Mouse (Mus musculus) cerebellum, adult 2 months (tissue): Measurements from ENCODE around the gene Rbm33. TPM values are rescaled to one million over a fixed set of nuclear protein-coding genes. Genes with fewer than 3 reads are reported as not detected.

ENCODE experiments used
- DNase-seq, 2 experiments: peaks; one replicate each; pipeline ENCODE4 v3.0.0; 2021
- H3K27ac ChIP-seq: fragments of 200-500 bp; 2 replicates; pipeline ENCODE4 v1.5.1; 2012; ENCODE audit warnings: low read length, control low read depth, inconsistent platforms; ENCODE audit not compliant: insufficient read depth
- H3K27me3 ChIP-seq: fragments of 200-500 bp; 2 replicates; pipeline ENCODE4 v1.6.1; 2012; ENCODE audit warnings: inconsistent platforms, mild to moderate bottlenecking, low read length, moderate library complexity; ENCODE audit not compliant: control insufficient read depth, insufficient read depth
- H3K4me1 ChIP-seq: fragments of 200-500 bp; 2 replicates; pipeline ENCODE4 v1.6.1; 2011; ENCODE audit warnings: low read length; ENCODE audit not compliant: control insufficient read depth, insufficient read depth
- H3K4me3 ChIP-seq: fragments of 200-500 bp; replicated peaks from 2 replicates; pipeline ENCODE3; 2011; ENCODE audit warnings: mild to moderate bottlenecking, low read depth, low read length, control low read depth; ENCODE audit not compliant: insufficient read depth
- CTCF ChIP-seq: fragments of 200-500 bp; IDR thresholded peaks from 2 replicates; pipeline ENCODE4 v1.5.1; 2011; ENCODE audit warnings: low read depth, mild to moderate bottlenecking, control low read depth, low read length, moderate library complexity, borderline replicate concordance; ENCODE audit not compliant: insufficient read depth
- POLR2A ChIP-seq: fragments of 200-500 bp; IDR thresholded peaks from 2 replicates; pipeline ENCODE4 v1.6.1; 2011; ENCODE audit warnings: low read length, control low read depth, borderline replicate concordance; ENCODE audit not compliant: insufficient read depth
- WGBS: fragments of 180-500 bp; shearing (Covaris S2); methylation state at CpG from one replicate; pipeline ENCODE4 v1.1.7; 2018; 5-methylcytosine and 5-hydroxymethylcytosine counted together
- polyA plus RNA-seq: library from polyadenylated mRNA; depleted of rRNA; stranded (reverse); fragments of >200 nt; gene quantifications from 2 replicates; pipeline ENCODE4 v1.2.3, GENCODE M21; 2012

Gene Rbm33
- polyA plus RNA-seq, 1 experiment = 52.4 TPM

GRCm38 (mm10) chr5:28329024-28329806, 12.3 kb downstream of the Rbm33 start:
- no peak overlapping the region for H3K4me3 ChIP-seq
- peaks cover 12% of the 10 kb centered on the region for H3K4me1 ChIP-seq
- no peak for TF ChIP-seq POLR2A
- TF ChIP-seq CTCF = peak; percentile 85
- H3K27me3 ChIP-seq = no peaks in the 10 kb centered on the region
- H3K27ac ChIP-seq = no peak overlapping the region
- peak; percentile 55 to 66 for DNase-seq
- 57% methylated on average over 7 of the region's 7 CpGs for WGBS

- no peak overlapping the region for H3K4me3 ChIP-seq
- TF ChIP-seq POLR2A (no peak), CTCF (no peak)
- no peak overlapping the region for H3K27ac ChIP-seq
- peaks cover 7% of the 10 kb centered on the region for H3K4me1 ChIP-seq
- WGBS = 49% methylated on average over 2 of the region's 2 CpGs
- H3K27me3 ChIP-seq = no peaks in the 10 kb centered on the region
- DNase-seq = peak in 1 of 2 experiments; percentile 40
Measured at GRCm38 (mm10) chr5:28333731-28334130, 16.8 kb downstream of the Rbm33 start.

- Histone ChIP-seq H3K27ac (no peak overlapping the region), H3K27me3 (no peaks in the 10 kb centered on the region), H3K4me1 (peaks cover 2% of the 10 kb centered on the region; the same call in 1 of the 2 replicates), H3K4me3 (no peak overlapping the region)
- TF ChIP-seq CTCF = no peak
- TF ChIP-seq POLR2A = no peak
- no peak for DNase-seq
Measured at GRCm38 (mm10) chr5:28351857-28352513, 35.1 kb downstream of the Rbm33 start.

GRCm38 (mm10) chr5:28355614-28356013, 38.7 kb downstream of the Rbm33 start:
- no peaks in the 10 kb centered on the region; the same call in 1 of the 2 replicates for H3K4me1 ChIP-seq
- no peak overlapping the region for H3K4me3 ChIP-seq
- no peaks in the 10 kb centered on the region for H3K27me3 ChIP-seq
- TF ChIP-seq POLR2A = no peak
- no peak for TF ChIP-seq CTCF
- DNase-seq = no peak
- H3K27ac ChIP-seq = no peak overlapping the region

- DNase-seq = no peak
- Histone ChIP-seq H3K27ac (no peak overlapping the region), H3K4me1 (no peaks in the 10 kb centered on the region; the same call in 1 of the 2 replicates), H3K27me3 (no peaks in the 10 kb centered on the region), H3K4me3 (no peak overlapping the region)
- WGBS = 65% methylated on average over 2 of the region's 2 CpGs
- no peak for TF ChIP-seq CTCF
- TF ChIP-seq POLR2A = no peak
Measured at GRCm38 (mm10) chr5:28360745-28361144, 43.8 kb downstream of the Rbm33 start.

DNA sequence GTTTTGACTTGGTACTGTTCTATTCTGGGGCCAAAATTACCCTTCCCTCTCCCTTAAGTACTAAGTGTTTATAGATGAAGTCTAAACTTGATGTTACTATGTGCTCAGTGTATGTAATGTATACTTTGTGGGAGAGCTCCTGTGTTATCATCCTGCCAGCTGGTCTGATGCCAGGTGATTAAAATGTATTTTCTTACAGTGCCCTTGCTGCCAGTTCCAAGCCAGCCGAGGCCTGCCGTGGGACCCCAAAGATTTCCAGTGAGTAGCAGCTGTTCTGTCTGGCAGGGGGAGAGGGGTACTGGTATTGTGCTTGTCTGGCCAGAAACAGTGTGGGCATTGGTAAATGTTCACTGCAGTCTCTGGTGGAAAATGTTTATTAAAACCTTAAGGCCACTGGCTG, 51.1 kb downstream of the Rbm33 start:
- 3% methylated on average over 2 of the region's 2 CpGs for WGBS
- no peaks in the 10 kb centered on the region for H3K4me1 ChIP-seq
- TF ChIP-seq CTCF (no peak), POLR2A (no peak)
- peak in 1 of 2 experiments; percentile 29 for DNase-seq
- H3K27me3 ChIP-seq = no peaks in the 10 kb centered on the region
- H3K4me3 ChIP-seq = no peak overlapping the region
- no peak overlapping the region for H3K27ac ChIP-seq

- no peaks in the 10 kb centered on the region; the same call in 1 of the 2 replicates for H3K4me1 ChIP-seq
- TF ChIP-seq POLR2A (no peak), CTCF (no peak)
- H3K27me3 ChIP-seq = no peaks in the 10 kb centered on the region
- H3K4me3 ChIP-seq = no peak overlapping the region
- DNase-seq = no peak
- H3K27ac ChIP-seq = no peak overlapping the region
Measured at GRCm38 (mm10) chr5:28370836-28371235, 53.9 kb downstream of the Rbm33 start.
